In genomic region chr1:112379651-112380264, GRCm38 (mm10) we compare ENCODE assay signal across 9 mouse cellular contexts.
DNase-seq lines count a peak whose midpoint lies in the region; ATAC-seq and TF ChIP-seq lines count a peak whose summit lies in the region.
"Had no signal": no experiment of that assay in that cellular context is flagged by ENCODE, and none has a peak within 500 bp of the region (broad histone marks: within the 10 kb centered on the region; RNA-seq: fewer than 3 reads in every experiment).

No protein-coding gene starts in this region.

- H3K9ac ChIP-seq in hindbrain, postnatal 0 days (replicated peaks; ENCODE audit: low read length): no peak overlapping the region

- 11% methylated on average over 2 of the region's 2 CpGs for WGBS in hindbrain, postnatal 0 days

- H3K27me3 ChIP-seq in hindbrain, postnatal 0 days (ENCODE audit: insufficient read depth, low read length): no peaks in the 10 kb centered on the region

- peak; percentile 88 for ATAC-seq in hindbrain, postnatal 0 days

- H3K27ac ChIP-seq in hindbrain, postnatal 0 days: no peak overlapping the region

- TF ChIP-seq CTCF in hindbrain, postnatal 0 days (IDR thresholded peaks at IDR 0.05; ENCODE audit: low read depth): peak; percentile 99

- no peaks in the 10 kb centered on the region for H3K4me1 ChIP-seq in hindbrain, postnatal 0 days (ENCODE audit: insufficient read depth, low read length)

- peak; percentile 11 to 79 for DNase-seq in adrenal gland, adult (ENCODE audit: inconsistent age in 2 of 2, low spot score in 1 of 2)
- DNase-seq in adrenal gland, postnatal 25 days: no peak
- peak; percentile 2 for DNase-seq in thymus, postnatal 0 days (ENCODE audit: low spot score)
- DNase-seq in thymus, postnatal 25 days: no peak
- peak; percentile 88 for DNase-seq in hindbrain, postnatal 0 days (ENCODE audit: low spot score)
- DNase-seq in left cerebral cortex, postnatal 10 days (ENCODE audit: extremely low spot score in 1 of 2, low spot score in 2 of 2): peak; percentile 34 to 73
- DNase-seq in right cerebral cortex, adult 2 months (ENCODE audit: low spot score in 2 of 2): peak; percentile 68 to 78
- DNase-seq in spleen, adult 18-20 months: no peak

- no peaks in the 10 kb centered on the region for H3K36me3 ChIP-seq in hindbrain, postnatal 0 days (ENCODE audit: insufficient read depth, low read length)

- intact Hi-C loops in left cerebral cortex, postnatal 10 days (cut with DNase I): loop anchor here (1.0 to 2.0 kb wide), 2 partner anchors 515 to 719 kb away; partner anchors contain the start of gene Dsel

- H3K9me3 ChIP-seq in hindbrain, postnatal 0 days (ENCODE audit: low read length): no peaks in the 10 kb centered on the region

- no peak overlapping the region for H3K4me3 ChIP-seq in hindbrain, postnatal 0 days (ENCODE audit: low read length)
- H3K4me3 ChIP-seq: erythroblast, embryonic 14.5 days had no signal

- no peak overlapping the region for H3K4me2 ChIP-seq in hindbrain, postnatal 0 days (ENCODE audit: low read depth, low read length)

Comparison
In these comparisons a context has a peak if more than half of its experiments do, and no peak if none do; other contexts are left out.
1. DNase-seq: peak in adrenal gland, adult (2 of 2), thymus, postnatal 0 days (single experiment), hindbrain, postnatal 0 days (single experiment), left cerebral cortex, postnatal 10 days (2 of 2) and right cerebral cortex, adult 2 months (2 of 2); none in adrenal gland, postnatal 25 days (single experiment), thymus, postnatal 25 days (single experiment) and spleen, adult 18-20 months (0 of 2).